Mouse (Mus musculus) erythroblast, embryonic 14.5 days (primary cell): ENCODE measurements around the gene Zfp652.

Experiments
- GATA1 ChIP-seq: IDR thresholded peaks from 2 replicates; pipeline ENCODE4 v1.6.1; 2012; ENCODE audit warnings: low read length, inconsistent platforms, mixed read lengths
- TAL1 ChIP-seq: IDR thresholded peaks from 3 replicates; pipeline ENCODE4 v1.6.1; 2012; ENCODE audit warnings: low read length, inconsistent platforms, mixed read lengths

DNA sequence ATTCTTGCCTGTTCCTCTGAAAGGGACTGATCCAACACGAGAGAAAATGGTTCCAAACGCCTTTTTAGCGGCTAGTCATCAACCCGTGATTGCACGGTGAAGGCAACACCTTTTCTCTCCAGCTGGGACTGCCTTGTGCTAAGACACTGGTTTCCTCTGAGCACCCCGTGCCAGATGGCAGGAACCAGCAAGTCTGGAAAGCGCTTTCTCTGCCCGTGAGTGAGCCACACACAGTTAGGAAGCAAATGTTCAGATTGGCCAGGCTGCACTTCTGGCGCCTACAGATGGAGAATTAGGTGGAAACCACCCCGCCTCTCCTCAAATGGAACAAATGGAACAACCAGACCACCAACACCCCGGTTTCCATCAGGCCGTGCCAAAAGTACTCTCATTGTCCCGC is 79.3 kb downstream of the Zfp652 start:
- no peak for TF ChIP-seq TAL1
- TF ChIP-seq GATA1 = no peak
